Mouse (Mus musculus) neural tube, embryonic 13.5 days (tissue): ENCODE data around the gene Spats2. TPM values are rescaled to one million over a fixed set of nuclear protein-coding genes. Genes with fewer than 3 reads are reported as not detected.

Experiments
- ATAC-seq: fragments of 200-750 bp; cut with Nextera tagmentation; 2 replicates; pipeline ENCODE4 v1.8.0; 2017; ENCODE audit warnings: low read depth, mild to moderate bottlenecking, moderate TSS enrichment, moderate library complexity
- H3K27ac ChIP-seq: fragments of 300-500 bp; sonication (generic); replicated peaks from 2 replicates; pipeline ENCODE4 v1.5.1; 2015; ENCODE audit warnings: moderate library complexity, mild to moderate bottlenecking, inconsistent platforms
- H3K27me3 ChIP-seq: fragments of 300-500 bp; sonication (generic); 2 replicates; pipeline ENCODE4 v1.6.1; 2015; ENCODE audit warnings: mild to moderate bottlenecking, inconsistent platforms
- H3K36me3 ChIP-seq: fragments of 300-500 bp; sonication (generic); 2 replicates; pipeline ENCODE4 v1.6.1; 2015; ENCODE audit warnings: mild to moderate bottlenecking, inconsistent platforms
- H3K4me1 ChIP-seq: fragments of 300-500 bp; sonication (generic); replicated peaks from 2 replicates; pipeline ENCODE4 v1.6.1; 2015; ENCODE audit warnings: inconsistent platforms
- H3K4me2 ChIP-seq: fragments of 300-500 bp; sonication (generic); 2 replicates; pipeline ENCODE4 v1.6.1; 2015; ENCODE audit warnings: inconsistent platforms, mild to moderate bottlenecking, moderate library complexity
- H3K4me3 ChIP-seq: fragments of 300-500 bp; sonication (generic); 2 replicates; pipeline ENCODE4 v1.5.1; 2015; ENCODE audit warnings: mild to moderate bottlenecking, inconsistent platforms
- H3K9ac ChIP-seq: fragments of 300-500 bp; sonication (generic); 2 replicates; pipeline ENCODE4 v1.6.1; 2015; ENCODE audit warnings: moderate library complexity, mild to moderate bottlenecking, inconsistent platforms
- H3K9me3 ChIP-seq: fragments of 300-500 bp; sonication (generic); 2 replicates; pipeline ENCODE4 v1.6.1; 2016; ENCODE audit warnings: inconsistent platforms
- WGBS: fragments of 180-500 bp; shearing (Covaris S2); methylation state at CpG from one replicate; pipeline ENCODE4 v1.1.7; 2015; 5-methylcytosine and 5-hydroxymethylcytosine counted together
- polyA plus RNA-seq: library from polyadenylated mRNA; unstranded; fragments of >200 nt; fragmentation: Nextera tagmentation; extraction: Ambion mirVana; gene quantifications from 2 replicates; pipeline ENCODE4 v1.2.1, GENCODE M21; 2015

Spats2 gene
- polyA plus RNA-seq, 1 experiment from 2014 or later = 44.4 TPM

DNA sequence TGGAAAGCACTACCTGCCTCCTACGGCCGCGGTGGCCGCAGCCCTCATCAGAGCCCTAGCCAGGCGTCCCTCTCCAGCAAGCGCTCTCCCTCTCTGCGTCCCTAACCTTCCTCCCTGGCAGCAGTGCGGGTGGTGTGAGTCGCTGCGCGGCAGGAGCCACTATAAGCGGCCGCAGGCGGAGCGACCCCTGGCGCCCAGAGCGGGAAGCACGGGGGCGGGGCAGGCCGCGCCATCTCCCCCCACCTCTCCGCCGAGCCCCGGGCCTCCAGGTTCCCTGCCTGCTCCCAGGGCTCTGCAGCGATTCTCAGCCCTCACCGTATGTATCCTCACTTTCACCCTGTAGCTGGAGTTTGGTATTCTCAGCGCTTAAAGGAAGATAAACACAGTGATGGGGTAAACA lies 37.4 kb upstream of the Spats2 start:
- H3K4me1 ChIP-seq = peaks cover 39% of the 10 kb centered on the region

DNA sequence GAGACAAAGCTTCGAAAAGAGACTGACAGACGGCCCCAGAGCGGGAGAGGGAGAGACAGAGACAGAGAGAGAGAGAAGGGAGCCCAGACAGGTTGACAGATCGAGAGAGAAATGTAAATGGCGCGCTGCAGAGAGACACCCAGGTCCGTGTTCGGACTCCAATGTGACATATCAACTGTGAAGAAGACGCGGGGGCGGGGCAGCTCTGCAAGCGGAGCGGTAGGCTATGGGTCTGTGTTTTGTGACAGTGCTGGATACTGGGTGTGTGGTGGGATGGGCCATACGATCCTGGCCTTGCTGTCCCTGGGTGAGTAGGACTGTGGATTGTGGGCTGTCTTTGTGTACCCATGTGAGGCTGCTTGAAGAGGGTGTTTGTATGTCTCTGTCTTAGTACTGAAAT lies 36.6 kb upstream of the Spats2 start:
- Histone ChIP-seq H3K36me3 (no peaks in the 10 kb centered on the region), H3K9me3 (no peaks in the 10 kb centered on the region), H3K4me3 (no peak overlapping the region), H3K4me1 (peaks cover 46% of the 10 kb centered on the region), H3K4me2 (peak overlapping the region; percentile 49), H3K9ac (no peak overlapping the region), H3K27me3 (peaks cover 93% of the 10 kb centered on the region), H3K27ac (no peak overlapping the region)
- ATAC-seq = no peak
- 7% methylated on average over 14 of the region's 14 CpGs for WGBS

More for the DNA sequence above, 37.4 kb upstream of the Spats2 start:
- Histone ChIP-seq H3K9me3 (no peaks in the 10 kb centered on the region), H3K36me3 (no peaks in the 10 kb centered on the region), H3K4me3 (peak overlapping the region; percentile 27), H3K4me2 (peak overlapping the region; percentile 49), H3K27me3 (peaks cover 99% of the 10 kb centered on the region), H3K9ac (peak overlapping the region; percentile 38; the same call in 1 of the 2 replicates), H3K27ac (no peak overlapping the region)
- under 1% methylated on average over 27 of the region's 27 CpGs for WGBS
- peak; percentile 54 for ATAC-seq

DNA sequence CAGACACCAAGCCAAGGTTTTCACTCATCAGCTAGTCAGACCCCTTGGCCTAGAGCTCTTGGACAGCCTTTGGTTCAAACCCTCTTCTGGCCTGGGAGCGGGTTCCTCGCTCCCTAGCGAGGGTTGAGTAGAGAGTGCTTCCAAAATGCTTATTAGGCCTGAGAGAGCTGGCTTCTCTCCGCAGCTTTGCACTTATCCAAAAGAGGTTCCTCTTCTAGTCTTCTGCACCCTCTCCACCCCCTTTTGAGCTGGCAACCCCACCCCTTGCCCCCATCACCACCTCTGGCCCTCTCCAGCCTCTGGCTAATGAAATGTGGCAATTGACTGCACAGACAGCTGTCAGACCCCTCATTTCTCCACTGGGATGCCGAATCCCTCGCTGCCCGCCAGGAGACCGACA lies 32.8 kb upstream of the Spats2 start, which contains the start of gene Dnajc22:
TSS of gene Dnajc22 (plus strand) at position 301 of the 400 bp plus-strand sequence.
- peaks cover 77% of the 10 kb centered on the region for H3K4me1 ChIP-seq
- ATAC-seq = no peak
- H3K4me2 ChIP-seq = peak within 1 kb of the TSS; percentile 82
- 27% methylated on average over 8 of the region's 8 CpGs for WGBS
- peak within 1 kb of the TSS; percentile 43 for H3K4me3 ChIP-seq
- H3K36me3 ChIP-seq = no peaks in the 10 kb centered on the region
- peaks cover 89% of the 10 kb centered on the region for H3K27me3 ChIP-seq
- H3K9ac ChIP-seq = peak within 1 kb of the TSS; percentile 71
- H3K27ac ChIP-seq = peak within 1 kb of the TSS; percentile 74
- H3K9me3 ChIP-seq = no peaks in the 10 kb centered on the region

DNA sequence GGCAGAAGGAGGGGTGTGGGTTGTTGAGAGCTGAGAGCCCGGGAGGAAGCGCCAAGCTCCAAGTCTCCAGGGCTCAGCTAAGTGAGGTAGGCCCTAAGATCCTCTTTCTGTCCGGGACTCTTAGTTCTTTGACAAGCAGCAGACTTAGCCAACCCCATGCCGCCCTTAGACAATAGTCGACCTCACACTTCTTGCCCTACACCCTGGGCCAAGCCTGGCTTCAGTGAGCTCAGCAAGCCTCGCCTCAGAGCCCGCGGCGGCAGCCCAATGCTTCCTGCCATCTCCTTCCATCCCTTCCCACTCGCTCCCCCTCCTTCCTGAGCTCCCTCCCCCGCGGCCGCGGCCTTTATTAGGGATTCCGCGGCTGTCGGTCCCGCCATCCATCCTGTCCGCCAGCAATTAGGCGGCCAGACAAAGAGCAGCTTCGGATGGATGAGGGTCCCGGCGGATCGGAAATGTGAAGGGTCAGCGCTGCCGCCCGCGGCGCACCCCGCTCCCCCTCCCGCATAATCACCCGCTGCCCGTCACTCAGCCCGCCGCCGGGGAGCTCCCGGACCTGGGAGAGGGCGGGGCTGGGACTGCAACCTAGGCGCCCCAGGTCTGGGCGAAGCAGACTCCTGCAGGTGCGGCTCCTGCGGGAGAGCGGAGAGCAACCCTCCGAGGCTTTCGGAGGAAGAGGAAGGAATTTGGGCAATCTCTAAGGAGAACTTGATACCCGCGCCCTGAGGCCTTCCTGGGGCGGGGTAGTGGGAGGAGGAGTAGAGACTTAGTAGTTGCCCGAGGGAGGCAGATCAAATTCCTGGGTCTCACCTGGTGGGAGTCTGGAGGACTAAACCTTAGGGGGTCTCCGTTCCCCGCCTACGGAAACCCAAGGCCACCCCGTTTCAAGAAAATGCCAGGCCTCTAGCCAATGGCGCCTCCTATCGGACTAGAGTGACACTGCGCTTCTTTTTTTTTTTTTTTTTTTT lies 32.1 kb upstream of the Spats2 start:
- H3K9ac ChIP-seq = peak overlapping the region; percentile 71
- peak overlapping the region; percentile 74 for H3K27ac ChIP-seq
- no peaks in the 10 kb centered on the region for H3K36me3 ChIP-seq
- peak overlapping the region; percentile 43 for H3K4me3 ChIP-seq
- under 1% methylated on average over 56 of the region's 56 CpGs for WGBS
- ATAC-seq = peak; percentile 36
- H3K4me1 ChIP-seq = peaks cover 77% of the 10 kb centered on the region
- peak overlapping the region; percentile 82 for H3K4me2 ChIP-seq
- H3K27me3 ChIP-seq = peaks cover 89% of the 10 kb centered on the region
- no peaks in the 10 kb centered on the region for H3K9me3 ChIP-seq

DNA sequence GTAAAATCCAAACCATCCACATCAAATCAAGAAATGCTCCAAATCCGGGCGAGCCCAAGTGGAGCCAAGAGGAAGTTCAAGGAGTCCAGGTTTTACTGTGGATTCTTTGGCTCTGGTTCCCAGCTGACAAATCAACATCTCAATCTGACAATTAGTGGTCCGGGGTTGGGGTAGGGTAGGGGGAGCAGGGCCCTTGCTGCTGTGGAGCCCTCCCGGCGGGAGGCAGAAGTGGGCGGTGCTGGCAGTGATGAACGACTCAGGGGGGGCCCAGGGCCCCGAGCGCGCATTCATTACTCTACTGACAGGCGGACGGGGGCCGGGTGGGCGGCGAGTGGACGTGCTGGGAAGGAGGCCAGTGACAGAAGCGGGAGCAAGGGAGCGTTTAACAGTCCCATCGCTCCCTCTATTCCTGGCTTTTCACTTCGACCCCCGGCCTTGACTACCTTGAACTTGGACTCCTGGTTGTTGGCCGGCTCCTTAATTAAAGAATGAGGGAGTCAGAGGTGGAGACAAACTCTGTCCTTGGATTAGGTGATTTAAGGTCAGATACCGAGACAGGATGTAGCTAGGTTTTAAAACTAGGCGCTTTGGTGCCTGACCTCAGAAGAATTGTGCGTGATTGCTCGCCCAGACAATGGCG lies 31.0 kb upstream of the Spats2 start:
- Histone ChIP-seq H3K9me3 (no peaks in the 10 kb centered on the region), H3K9ac (peak overlapping the region; percentile 23; the same call in 1 of the 2 replicates), H3K36me3 (no peaks in the 10 kb centered on the region), H3K27me3 (peaks cover 89% of the 10 kb centered on the region), H3K27ac (no peak overlapping the region), H3K4me1 (peaks cover 75% of the 10 kb centered on the region), H3K4me3 (no peak overlapping the region), H3K4me2 (peak overlapping the region; percentile 31)
- peak; percentile 33 for ATAC-seq
- 2% methylated on average over 27 of the region's 27 CpGs for WGBS

DNA sequence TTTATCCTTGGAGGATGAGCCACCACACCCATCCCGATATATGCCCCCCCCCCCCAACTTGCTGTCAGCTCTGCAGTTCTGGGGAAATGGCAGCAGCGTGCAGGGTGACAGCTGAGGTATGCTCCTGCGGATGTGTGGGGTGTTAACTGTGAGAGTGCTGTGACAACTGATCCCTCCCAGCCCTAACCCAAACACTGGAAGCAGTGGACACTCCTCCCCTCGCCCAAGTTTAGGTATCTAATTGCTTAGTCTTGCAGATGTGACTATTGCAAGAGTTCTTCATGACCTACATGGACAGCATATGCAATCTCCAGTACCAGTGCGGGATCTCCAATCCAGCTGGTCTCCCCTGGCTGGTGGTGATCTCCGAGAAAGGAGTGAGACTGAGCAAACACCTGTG lies 30.4 kb upstream of the Spats2 start:
- H3K4me3 ChIP-seq = no peak overlapping the region
- H3K9ac ChIP-seq = no peak overlapping the region
- H3K4me1 ChIP-seq = peaks cover 75% of the 10 kb centered on the region
- H3K27me3 ChIP-seq = peaks cover 89% of the 10 kb centered on the region
- WGBS = 6% methylated on average over 6 of the region's 6 CpGs
- ATAC-seq = no peak
- H3K9me3 ChIP-seq = no peaks in the 10 kb centered on the region
- H3K4me2 ChIP-seq = peak overlapping the region; percentile 31; the same call in 1 of the 2 replicates
- H3K36me3 ChIP-seq = no peaks in the 10 kb centered on the region
- H3K27ac ChIP-seq = no peak overlapping the region

DNA sequence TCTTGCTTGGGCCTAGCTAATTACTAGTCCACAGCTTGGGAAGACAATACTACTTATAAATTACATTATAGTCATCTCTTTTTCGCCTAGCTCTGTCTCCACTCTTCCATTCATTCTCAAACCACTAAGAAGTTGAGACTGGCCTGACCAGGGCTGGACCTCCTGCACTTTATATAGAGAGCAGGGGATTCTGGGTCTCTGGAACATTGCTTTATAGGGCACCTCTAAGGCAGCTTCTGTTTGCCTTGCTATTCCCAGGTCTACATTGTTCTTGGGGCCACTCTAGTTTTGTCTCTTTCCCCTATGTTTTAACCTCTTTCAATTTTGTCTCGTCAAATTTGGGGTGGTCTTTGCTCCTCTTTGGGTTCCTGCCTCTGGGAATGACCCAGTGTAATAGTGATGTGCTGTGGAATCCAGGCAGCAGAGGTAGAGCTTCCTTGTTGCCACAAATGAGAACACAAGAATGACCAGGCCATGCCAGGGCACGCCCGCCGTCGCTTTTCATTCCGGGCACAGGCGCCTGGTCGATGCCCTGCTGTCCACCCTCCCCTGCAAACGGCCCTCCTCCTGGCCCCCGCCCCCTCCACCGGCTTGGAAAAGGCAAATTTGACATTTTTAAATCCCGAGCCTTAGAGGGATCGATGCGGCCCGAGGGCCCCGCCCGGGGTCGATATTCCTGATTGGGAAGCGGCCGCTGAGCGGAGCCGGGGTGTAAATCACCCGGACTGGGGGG lies 29.5 kb upstream of the Spats2 start:
- Histone ChIP-seq H3K9me3 (no peaks in the 10 kb centered on the region), H3K27ac (no peak overlapping the region), H3K27me3 (peaks cover 89% of the 10 kb centered on the region), H3K4me2 (peak overlapping the region; percentile 71), H3K4me1 (peaks cover 66% of the 10 kb centered on the region), H3K9ac (peak overlapping the region; percentile 65), H3K36me3 (no peaks in the 10 kb centered on the region), H3K4me3 (peak overlapping the region; percentile 37)
- 2% methylated on average over 24 of the region's 24 CpGs for WGBS
- ATAC-seq = no peak

DNA sequence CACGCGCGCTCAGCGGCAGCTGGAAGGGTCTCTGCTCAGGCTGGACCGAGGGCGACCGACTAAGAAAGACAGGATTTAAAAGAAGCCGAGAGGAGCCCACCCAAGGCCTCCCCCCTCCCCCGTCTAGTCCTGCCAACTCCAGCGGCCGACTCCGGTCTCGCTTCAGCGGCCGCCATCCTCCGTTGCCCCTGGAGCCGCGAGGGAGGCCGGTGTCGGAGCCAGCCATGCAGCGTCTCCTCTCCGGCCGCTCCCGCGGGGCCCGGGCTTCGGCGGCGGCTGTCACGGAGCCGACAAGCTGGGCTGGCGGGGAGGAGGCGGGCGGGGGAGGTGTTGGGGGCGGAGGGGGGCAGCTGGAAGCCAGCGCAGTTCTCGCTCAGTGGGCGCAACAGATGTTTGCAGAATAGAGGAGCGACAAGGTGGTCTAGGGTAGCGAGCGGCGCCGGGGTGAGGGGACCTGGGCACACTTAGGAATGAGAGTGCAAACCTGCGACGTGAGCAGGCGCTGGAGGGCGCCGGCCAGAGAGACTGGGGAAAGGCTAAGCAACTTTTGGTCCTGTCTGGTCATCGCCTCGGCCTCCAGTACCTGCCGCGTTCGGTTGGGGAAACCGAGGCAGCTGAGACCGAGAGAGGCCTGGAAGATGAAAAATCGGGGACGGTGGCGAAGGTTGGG lies 28.8 kb upstream of the Spats2 start:
- peaks cover 87% of the 10 kb centered on the region for H3K27me3 ChIP-seq
- peaks cover 62% of the 10 kb centered on the region for H3K4me1 ChIP-seq
- H3K4me2 ChIP-seq = peak overlapping the region; percentile 71
- peak overlapping the region; percentile 65 for H3K9ac ChIP-seq
- H3K4me3 ChIP-seq = peak overlapping the region; percentile 37
- no peak for ATAC-seq
- under 1% methylated on average over 56 of the region's 58 CpGs for WGBS
- no peak overlapping the region for H3K27ac ChIP-seq
- no peaks in the 10 kb centered on the region for H3K36me3 ChIP-seq
- no peaks in the 10 kb centered on the region for H3K9me3 ChIP-seq

DNA sequence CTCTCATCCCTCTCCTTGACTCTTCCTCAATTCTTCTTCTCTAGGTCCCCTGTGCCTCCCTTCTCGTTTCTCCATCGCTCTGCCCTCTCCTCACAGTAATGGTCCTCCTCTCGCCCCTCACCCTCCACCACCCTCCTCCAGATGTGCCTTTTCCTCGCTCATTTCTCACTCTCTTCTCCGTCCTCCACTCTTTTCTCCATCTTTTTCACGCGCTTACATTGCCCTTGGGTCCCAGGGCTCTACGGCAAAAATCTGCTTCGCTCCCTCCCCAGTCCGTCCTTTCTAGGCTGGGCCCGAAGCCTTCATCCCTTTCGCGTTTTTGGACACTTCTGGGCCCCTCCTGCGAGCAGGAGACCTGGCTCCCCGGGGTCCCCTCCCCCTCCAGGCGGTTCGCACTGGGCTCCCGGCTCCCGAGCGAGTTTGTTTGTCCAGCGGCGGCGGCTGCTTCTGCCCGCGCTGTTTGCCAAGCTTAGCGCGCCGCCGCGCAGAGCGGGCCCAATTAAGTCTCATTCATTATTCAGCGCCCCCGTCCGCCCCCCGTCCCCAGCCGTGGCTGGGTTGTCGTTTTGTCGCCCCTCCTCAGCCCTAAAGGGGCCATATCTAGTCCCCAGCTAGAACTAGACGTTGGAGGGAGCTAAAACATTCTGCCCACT lies 27.8 kb upstream of the Spats2 start:
- Histone ChIP-seq H3K27ac (0 out of 2 replicates have a peak overlapping the region, but pooled peaks have one; percentile 3), H3K9ac (peak overlapping the region; percentile 65), H3K27me3 (peaks cover 77% of the 10 kb centered on the region), H3K4me3 (peak overlapping the region; percentile 37), H3K4me2 (peak overlapping the region; percentile 71), H3K36me3 (no peaks in the 10 kb centered on the region), H3K9me3 (no peaks in the 10 kb centered on the region), H3K4me1 (peaks cover 59% of the 10 kb centered on the region)
- no peak for ATAC-seq
- WGBS = under 1% methylated on average over 39 of the region's 39 CpGs

DNA sequence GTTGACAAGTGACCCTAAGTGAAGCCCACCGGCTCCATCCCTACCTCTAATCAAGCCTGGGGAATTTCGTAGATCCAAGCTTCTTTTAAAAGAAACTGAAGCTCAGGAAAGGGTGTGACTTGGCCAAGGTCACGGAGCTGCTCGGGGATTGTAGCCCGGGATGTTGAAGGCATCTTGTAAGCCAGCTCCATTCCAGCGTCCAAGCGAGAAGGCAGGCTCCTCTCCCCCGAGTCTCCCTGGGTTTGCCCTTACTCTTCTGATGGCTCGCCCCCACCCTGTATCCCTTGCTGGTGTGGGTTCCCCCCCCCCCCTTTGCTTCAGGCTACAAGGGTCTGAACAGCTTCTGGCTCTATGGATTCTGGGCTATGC lies 27.2 kb upstream of the Spats2 start:
- H3K27me3 ChIP-seq = peaks cover 72% of the 10 kb centered on the region

DNA sequence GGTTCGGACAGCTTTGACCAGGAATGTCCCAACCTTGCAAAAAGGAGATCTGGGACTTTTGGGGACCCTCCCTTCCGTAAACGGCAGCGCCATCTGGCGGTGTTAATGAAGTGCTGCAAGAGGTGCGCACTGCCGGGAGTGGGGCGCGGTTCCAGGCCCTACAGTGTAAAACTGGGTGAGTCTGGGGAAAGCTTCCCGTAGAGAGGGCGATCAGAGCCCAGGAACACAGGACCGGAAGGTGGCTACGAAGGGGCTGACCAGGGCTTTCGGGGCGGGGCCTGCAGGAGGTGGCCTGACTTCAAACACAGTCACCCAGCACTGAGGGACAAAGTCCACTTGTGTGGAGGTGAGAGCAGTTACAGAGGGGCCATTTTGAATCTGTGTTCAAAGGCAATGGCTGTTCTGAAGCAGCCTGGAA lies 26.6 kb upstream of the Spats2 start:
- Histone ChIP-seq H3K4me2 (peak overlapping the region; percentile 71; the same call in 1 of the 2 replicates), H3K4me3 (peak overlapping the region; percentile 37; the same call in 1 of the 2 replicates), H3K9ac (no peak overlapping the region), H3K27ac (no peak overlapping the region), H3K27me3 (peaks cover 72% of the 10 kb centered on the region), H3K36me3 (no peaks in the 10 kb centered on the region), H3K4me1 (peaks cover 48% of the 10 kb centered on the region), H3K9me3 (no peaks in the 10 kb centered on the region)
- under 1% methylated on average over 15 of the region's 15 CpGs for WGBS
- ATAC-seq = no peak

More for the DNA sequence above, 27.2 kb upstream of the Spats2 start:
- peak overlapping the region; percentile 37 for H3K4me3 ChIP-seq
- H3K9ac ChIP-seq = peak overlapping the region; percentile 65; the same call in 1 of the 2 replicates
- ATAC-seq = no peak
- under 1% methylated on average over 8 of the region's 9 CpGs for WGBS
- H3K4me2 ChIP-seq = peak overlapping the region; percentile 71
- no peaks in the 10 kb centered on the region for H3K9me3 ChIP-seq
- no peaks in the 10 kb centered on the region for H3K36me3 ChIP-seq
- peaks cover 54% of the 10 kb centered on the region for H3K4me1 ChIP-seq
- no peak overlapping the region for H3K27ac ChIP-seq
